Mouse (Mus musculus): ENCODE results near the gene Padi1. TPM values are rescaled to one million over a fixed set of nuclear protein-coding genes. Genes with fewer than 3 reads are reported as not detected.
A peak's percentile ranks its signal among the peaks of the same experiment; 100 is the strongest.

The Padi1 gene
- under 1 TPM in 2 of 4 experiments, not detected in 2; 0.11 to 0.16 TPM for total RNA-seq (2022)

DNA sequence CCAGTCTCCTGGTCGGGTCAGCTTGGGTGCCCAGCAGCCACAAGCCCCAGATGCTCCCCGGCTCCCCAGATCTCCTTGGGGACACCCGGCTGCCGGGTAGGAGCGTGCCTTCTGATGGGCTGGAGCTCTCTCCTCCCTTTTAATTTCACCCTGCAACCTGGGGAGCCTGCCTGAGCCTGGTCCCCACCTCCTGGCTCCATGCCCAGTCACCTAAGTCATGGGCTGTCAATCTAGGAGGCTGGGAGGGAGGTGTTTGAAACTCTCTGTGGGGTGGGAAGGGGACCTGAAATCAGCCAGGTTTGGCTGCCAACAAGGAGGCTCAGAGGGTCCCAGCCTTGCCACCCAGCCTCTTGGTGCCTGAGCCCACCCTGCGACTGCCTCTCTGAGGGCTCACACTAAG is at the start of gene Padi1:
Padi1 (minus strand) TSS at position 113 of the 400 bp plus-strand sequence.
- DNase-seq (ENCODE audit: low spot score in 2 of 2) = no peak

DNA sequence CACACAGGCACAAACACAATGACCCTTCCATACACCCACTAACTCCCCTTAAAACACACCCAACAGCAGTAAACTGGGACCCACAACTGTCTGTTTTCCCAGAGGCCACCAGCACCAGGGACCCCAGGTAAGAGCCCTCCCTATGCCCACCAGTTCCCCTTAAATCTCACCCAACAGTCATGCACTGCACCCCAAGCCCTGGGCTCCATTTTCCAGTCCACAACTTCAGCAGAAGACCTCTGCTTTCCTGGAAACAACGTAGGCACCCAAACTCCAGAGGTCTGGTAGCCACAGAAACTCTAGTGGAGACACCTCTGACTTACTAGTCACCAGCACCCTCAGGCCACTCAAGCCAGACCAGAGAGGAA is 46.6 kb upstream of the Padi1 start:
- DNase-seq (ENCODE audit: low spot score in 2 of 2) = no peak

DNA sequence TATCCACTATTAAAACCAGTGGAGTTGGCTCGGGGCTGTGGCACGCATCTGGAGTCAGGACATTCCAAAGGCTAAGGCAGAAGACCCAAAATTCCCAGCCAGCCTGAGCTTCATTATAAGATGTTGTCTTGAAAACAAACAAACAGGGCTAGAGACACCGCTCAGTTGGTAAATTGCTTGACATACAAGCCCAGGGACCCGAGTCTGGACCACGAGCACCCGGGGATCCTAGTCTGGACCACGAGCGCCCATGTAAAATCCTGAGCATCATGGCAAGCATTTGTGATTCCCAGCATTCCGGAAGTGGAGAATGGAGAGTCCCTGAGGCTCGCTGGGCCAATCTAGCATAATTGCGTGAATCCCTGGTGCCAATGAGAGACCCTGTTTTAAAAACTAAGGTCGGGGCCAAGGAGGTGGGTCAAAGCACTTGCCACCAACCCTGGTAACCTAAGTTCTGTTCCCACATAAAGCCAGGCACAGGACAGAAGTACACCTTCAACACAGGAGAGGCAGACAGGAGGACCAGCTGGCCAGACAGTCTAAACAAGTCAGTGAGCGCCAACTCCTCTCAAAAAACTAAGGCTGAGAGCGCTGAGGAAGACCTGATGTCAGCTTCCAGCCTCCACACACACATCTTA is 46.1 kb upstream of the Padi1 start:
- DNase-seq (ENCODE audit: low spot score in 2 of 2) = no peak

DNA sequence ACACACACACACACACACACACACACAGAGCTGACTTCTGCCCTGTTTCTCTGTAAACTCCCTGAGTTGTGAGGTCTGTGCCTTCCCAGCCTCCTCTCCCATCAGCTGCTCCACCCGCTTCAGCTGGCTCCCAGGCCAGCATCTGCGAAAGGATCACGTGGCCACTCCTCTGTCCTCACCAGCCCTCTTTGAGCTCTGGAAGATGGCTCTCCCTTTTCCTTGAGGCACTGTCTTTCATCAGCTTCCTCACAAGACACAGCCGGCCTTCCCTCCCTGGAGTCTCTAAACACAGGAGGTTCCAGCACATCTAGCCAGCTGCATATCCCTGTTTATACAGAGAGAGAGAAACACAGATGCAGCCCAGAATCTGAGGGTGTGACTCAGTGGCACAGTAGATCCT is 38.3 kb upstream of the Padi1 start:
- DNase-seq (ENCODE audit: low spot score in 2 of 2) = no peak

DNA sequence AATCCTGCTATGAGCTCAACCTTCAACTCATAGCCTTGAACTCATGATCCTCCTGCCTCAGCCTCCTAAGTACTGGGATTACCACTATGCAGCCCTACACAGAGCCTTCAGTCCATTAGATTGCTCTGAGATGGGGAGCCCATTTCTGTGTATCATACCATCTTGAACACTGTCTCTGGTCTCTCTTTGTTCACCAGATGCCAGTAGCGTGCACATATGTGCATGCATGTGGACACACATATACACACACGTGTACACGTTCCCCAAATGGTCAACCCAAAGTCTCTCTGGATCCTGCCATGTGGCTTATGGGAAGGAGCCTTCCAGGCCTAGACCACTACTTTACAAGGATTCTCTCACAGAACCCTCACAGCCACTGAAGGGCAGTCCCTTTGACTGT is 37.4 kb upstream of the Padi1 start:
- no peak for DNase-seq (ENCODE audit: low spot score in 2 of 2)

DNA sequence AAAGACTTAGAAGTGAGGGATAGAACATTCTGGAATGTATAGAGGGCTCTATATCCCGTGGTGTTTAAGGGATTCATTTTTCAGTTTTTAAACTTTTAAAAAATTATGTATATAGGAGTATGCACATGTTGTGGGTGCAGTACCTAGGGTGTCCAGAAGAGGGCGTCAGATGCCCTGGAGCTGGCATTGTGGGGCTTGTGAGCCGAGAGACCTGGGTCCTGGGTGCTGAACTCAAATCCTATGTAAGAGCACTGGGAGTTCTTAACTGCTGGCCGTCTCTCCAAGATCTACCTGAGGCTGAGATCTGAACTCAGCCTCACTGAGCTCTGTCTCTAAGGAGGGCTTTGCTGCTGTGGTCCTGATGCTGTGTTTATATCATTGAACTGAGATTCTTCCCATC is 36.8 kb upstream of the Padi1 start:
- DNase-seq (ENCODE audit: low spot score in 2 of 2) = no peak

DNA sequence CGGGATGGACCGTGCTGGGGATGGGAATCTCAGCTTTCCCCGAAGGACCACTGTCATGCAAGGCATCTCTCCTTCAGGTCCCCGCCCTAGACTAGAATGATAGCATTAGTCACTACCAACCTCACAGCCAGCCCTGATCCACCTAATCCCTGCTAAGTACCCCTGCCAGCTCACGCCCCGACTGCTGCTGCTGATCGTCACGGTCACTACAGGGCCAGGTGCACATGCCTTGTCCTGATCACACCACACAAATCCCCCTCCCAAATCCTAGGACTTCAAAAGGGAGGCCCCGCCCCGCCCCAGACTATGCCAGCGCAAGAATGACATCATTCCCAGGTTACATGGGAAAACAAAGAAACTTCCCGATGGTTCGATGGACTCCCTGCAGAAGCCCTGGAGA is 36.2 kb upstream of the Padi1 start:
- no peak for DNase-seq (ENCODE audit: low spot score in 2 of 2)

DNA sequence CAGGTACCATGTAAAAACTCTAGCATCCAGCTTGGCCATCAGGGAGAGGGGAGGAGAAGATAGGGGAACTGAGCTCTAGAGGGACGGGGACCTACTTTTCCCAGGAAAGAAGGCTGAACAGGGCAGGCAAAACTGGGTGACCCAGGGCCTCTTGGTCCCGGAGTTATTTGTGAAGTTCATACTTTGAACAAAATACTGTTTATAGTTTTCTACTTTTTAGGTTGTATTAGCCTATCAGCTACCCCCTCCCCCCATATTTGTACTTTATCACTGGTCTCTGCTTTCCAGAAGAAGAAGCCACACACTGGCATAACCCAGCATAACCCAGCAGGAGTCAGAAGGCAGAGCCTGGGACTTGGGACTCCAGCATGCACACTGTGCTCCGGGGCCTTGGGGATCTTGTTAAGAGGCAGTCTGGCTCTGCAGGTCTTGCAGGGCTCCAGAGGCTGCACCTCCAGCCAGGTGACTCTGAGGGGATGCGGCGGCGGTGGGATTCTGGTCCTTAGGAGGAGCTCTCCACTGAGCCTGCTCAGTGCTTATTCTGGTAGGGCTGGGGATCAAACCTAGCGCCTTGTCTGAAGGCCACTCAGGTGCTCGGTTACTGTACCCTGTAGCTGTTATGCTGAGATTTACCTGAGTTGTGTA is 35.6 kb upstream of the Padi1 start:
- no peak for DNase-seq (ENCODE audit: low spot score in 2 of 2)

DNA sequence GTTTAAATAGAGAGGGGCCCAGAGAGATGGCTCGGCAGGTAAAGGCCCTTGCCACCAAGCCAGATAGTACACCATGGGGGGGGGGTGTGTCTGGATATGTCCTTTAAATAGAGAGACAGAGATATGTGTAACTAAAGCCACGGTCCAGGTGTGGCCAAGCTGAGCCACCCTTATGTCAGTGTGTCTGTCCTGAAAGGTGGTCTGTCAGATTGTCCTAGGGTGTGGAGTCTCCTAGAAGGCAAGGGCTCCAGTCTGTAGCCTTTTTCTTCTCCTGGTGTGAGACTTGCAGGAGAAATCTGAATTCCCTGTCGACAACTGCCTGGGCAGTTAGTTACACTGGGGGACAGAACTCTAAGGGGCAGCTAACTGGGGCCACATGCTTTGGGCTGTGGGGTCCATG is 34.6 kb upstream of the Padi1 start:
- no peak for DNase-seq (ENCODE audit: low spot score in 2 of 2)

DNA sequence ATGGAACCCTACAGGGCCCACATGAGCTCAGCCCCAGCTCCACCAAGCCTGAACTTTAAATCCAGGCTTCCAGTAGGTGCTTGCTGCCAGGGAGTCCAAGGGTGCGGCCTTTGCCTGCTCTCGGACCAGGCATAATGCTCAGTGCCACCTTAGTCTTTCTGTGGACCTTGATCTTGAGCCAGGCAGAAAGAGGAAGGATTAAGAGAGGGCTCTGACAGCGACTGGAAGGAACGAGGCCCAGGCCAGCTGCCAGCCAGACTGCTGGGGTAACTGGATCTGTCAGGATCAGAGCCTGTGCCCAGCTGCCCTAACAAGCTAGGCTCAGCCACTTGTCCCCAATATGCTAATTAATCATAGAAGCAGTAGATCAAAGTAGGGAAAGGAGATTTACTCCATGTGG is 34.2 kb upstream of the Padi1 start:
- DNase-seq (ENCODE audit: low spot score in 2 of 2) = peak in 1 of 2 experiments; percentile 29

DNA sequence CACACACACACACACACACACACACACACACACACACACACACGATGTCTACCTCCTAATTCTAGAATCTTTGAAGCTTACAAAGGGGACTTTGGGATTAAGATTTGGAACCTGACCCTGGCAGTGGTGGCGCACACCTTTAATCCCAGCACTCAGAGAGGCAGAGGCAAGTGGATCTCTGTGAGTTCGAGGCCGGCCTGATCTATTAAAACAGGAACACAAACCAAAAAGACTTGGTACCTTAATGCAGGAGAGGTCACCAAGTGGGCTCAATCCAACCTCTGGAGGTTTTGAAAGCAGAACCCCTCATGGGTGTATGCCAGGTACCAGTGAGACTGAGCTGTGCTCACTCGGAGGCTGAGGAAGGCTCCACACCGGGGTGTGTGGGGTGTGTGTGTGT is 33.5 kb upstream of the Padi1 start:
- DNase-seq (ENCODE audit: low spot score in 2 of 2) = no peak

DNA sequence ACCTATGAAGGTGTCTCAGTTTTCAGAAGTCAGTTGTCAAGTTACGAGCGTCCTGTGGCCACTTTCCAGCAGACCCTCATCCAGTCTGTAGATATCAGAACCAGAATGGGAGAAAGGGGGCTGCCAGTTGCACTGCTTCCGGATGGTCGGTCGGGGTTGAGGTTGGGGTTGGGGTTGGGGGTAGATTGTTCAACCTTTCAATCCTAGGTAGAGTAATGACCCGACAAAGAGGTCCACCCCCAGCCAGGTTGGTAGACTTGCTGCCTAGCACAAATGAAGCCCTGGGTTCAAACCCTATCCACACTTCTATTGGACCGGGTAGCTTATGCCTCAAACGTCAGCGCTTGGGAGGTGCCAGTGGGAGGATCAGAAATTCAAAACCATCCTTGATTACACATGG is 33.1 kb upstream of the Padi1 start:
- DNase-seq (ENCODE audit: low spot score in 2 of 2) = no peak

DNA sequence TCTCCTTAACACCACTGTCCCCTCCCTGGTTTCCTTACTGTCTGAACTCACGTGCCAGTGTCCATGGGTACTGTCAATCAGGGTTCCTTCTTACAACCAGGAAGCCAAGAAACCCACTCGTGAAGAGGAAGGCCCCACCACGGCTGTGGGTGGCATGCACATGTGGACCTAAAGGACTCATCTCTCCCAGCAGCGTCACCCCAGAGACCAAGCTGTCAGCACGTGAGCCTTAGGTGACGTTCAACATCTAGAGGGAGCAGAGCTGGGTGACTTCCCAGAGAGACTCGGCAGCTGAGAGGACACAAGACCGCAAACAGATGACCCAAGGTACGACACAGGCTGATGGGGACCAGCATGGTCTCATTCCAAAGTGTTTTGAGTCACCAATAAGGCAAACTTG is 31.9 kb upstream of the Padi1 start:
- DNase-seq (ENCODE audit: low spot score in 2 of 2) = no peak

DNA sequence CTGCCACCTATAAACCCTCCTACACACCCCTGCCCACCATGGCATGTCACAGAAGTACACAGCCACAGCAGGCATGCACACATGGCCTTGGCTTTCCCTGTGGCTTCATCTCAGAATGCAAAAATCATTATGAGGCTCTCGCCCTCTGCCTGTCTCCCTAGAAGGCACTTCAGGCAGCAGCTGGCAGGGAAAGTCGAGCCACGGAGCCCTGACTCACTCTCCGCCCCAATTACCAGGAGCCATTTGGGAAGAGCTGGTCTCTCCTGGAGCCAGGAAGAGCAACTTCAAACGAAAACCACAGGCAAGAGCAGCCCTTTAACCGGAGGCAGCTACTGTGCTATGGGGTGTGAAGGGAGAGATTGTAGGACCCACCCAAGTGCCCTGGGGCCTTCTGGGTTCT is 31.1 kb upstream of the Padi1 start:
- DNase-seq (ENCODE audit: low spot score in 2 of 2) = no peak

DNA sequence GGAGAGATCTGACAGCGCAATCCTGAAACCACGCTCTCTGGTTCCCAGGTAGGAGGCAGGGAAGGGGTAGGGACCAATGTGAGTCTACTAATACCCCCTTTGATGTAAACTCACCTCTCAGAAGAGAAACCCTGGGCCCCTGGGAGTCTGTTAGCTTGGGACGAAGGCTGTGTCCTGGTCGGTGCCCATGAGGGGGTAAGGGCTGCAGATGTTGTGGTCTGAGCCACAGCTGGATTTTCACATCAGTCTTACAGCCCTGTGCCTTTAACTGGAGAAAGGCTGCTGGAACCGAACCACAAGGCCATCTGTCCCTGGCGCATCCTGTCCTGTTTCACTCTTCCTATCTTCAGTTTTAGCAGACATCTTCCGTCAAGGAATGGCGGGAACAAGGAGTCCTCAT is 30.6 kb upstream of the Padi1 start:
- DNase-seq (ENCODE audit: low spot score in 2 of 2) = no peak

DNA sequence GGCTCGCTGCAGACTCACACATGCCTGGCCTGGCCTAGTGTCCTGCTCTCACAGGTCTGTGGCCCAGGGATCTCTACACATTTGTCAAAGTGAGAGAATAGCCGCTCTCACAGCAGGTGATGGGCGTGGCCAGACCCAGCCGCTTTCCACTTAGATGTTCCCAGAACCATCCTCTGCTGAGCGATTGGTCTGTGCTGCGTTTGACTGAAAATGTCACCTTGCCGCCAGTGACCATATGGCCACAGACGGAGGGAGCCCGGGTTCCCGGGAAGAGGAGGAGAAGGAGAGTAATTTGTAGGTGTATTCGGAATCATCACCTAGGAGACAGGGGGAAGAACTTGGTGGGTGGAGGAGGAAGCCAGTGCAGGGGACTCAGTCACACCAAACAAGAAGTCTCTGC is 27.4 kb upstream of the Padi1 start:
- DNase-seq (ENCODE audit: low spot score in 2 of 2) = no peak

DNA sequence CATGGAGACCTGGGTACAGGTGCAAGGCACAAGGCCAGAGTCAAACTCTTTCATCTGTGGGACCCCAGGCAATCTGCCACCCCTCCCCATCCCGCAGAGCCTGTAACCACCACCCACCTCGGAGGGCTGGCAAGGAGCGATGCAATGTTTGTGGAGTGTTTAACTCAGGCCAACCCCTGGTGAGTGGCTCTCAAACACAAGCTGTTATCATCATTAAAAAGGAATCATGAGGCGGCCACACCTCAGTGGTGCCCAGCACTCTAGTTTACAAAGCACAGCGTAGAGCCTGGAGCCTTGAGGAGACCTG is 27.1 kb upstream of the Padi1 start:
- DNase-seq (ENCODE audit: low spot score in 2 of 2) = no peak

DNA sequence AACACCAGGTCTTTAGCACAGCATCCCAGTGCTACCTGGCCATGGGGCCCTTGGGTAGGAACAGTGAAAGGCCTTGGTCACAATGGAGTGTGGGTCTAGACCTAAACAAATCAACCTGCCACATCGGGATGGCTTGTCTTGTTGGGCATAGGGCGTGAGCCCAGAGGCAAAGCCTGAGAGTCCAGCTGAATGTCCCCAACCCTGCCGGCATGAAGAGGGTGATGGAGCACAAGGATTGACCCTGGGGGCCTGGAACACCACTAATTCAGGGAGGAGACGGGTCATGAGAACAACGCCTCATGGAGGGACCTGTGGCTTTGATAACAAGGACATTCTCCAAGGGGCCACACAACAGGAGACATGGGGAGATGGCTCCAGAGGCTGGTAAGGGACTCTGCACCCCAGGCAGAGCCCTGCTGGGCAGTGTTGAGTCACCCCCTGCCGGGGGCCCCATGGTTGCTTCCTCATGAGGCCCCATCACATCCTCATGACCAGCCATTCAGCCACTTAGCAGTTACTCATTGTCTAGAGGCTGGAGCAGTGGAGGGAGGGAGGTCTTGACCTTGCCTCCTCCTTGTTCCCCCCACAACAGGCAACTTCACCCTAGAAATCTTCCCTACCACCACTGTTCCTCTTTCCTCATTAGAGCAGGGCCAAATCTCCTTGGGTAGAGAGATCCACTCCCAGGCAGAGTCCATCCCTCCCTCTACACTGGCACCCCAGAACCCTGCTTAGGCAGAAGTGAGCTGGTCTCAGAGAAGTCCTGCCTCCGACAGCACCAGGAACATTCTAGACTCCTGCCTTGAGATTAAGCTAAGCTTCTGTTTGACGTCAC is 26.5 kb upstream of the Padi1 start:
- DNase-seq (ENCODE audit: low spot score in 2 of 2) = no peak

DNA sequence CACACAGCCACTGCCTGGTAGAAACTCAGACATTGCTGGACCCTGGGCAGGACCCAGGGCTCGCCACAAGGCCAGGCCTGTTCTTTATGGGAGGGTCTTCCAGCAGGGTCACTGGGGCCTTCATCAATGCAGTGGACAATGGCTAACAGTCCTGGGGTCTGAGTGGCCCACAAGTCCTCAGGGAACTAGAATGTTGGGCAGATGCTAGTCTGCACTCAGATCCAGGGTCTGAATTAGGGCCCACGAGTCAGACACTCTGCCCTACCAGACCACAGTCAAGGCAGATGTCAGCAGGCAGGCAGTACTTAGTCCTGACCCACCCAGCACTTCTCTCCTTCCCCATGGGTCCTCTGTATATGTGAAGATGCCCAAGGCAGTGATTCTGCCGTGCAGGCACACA is 25.8 kb upstream of the Padi1 start:
- DNase-seq (ENCODE audit: low spot score in 2 of 2) = no peak

DNA sequence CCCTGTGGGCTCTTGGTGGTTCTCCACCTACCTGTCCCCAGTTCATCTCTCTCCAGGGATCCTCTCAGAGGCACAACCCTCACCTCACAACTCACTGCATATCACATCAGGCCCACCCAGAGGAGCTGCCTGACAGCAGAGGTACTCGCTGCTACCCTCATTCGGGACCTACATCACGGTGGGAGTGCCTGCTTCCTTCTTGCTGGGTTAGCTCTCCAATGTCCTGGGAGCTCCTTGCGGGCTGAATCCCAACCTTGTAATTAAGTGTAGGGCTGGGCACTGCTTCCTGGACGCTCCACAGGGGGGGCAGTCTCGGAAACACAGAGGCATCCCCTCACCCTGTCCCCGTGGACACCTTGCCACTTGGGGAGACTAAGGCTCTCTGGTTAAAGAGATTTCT is 25.3 kb upstream of the Padi1 start:
- no peak for DNase-seq (ENCODE audit: low spot score in 2 of 2)

DNA sequence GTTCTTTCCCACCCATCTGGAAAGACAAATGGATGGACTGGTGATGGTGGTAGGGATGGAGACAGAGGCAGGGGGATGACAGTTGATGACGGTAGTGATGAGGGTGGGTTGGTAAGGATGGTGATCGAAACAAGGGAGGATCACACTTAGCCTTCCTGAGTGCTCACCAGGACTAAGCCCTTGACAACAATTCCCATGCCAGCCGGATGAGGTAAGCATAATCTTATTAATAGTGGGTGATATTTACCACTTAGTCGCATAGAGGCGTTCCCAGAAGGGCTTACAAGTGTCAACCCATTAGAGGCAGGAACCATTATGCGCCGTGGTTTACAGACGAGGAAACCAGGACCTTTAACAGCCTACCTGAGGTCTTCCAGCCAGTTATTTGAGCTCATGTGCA is 24.4 kb upstream of the Padi1 start:
- DNase-seq (ENCODE audit: low spot score in 2 of 2) = no peak

DNA sequence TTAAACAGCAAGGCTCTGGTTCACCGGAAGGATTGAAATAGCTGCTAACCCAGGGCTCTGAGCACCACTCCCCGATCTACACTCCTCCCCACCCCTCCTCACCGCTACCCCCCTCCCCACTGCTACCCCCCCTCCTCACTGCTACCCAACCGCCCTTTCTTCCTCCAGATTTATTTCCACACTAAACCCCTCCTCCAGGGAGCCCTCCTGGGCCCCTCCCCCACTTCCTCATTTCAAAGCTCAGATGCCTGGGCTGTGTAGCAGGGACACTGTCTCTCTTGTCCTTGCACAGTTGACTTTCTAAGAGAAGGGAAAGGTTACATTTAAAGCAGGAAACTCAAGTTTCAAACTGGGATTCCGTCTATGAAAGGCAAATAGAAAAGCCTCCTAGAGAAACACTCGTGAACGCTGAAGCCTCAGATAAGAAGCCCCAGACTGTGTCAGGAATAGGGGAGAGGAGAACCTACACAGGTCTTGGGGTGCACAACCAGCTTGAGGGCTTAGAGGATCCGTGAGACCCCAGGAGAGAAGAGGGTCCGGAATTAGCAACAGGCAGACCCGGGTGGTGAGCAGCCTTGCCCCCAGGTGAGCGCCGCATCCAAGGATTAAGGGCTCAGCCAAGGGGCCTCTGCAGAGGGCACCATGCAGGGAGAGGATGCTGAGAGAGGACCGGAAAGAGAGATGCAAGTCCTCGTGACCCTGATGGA is 23.1 kb upstream of the Padi1 start:
- no peak for DNase-seq (ENCODE audit: low spot score in 2 of 2)

Measured in left cerebral cortex, adult 8-10 months (tissue).